Mouse (Mus musculus) thymus, adult 2 months (tissue): ENCODE measurements at regions not wholly inside any gene's neighbourhood (a gene's known extent, or its start where the extent isn't known, plus 50 kb on each side); places are given as distances from the start of the nearest gene placed in this dataset.

Experiments used
- CTCF ChIP-seq: fragments of 200-500 bp; IDR thresholded peaks from 2 replicates; pipeline ENCODE4 v1.5.1; 2012; ENCODE audit warnings: mild to moderate bottlenecking, control low read depth, low read length, moderate library complexity, borderline replicate concordance; ENCODE audit not compliant: control insufficient read depth, poor library complexity, insufficient read depth; ENCODE audit errors: extremely low read depth
- POLR2A ChIP-seq: fragments of 200-500 bp; IDR thresholded peaks from 2 replicates; pipeline ENCODE4 v1.6.1; 2012; ENCODE audit warnings: mild to moderate bottlenecking, low read length, control low read depth, moderate library complexity; ENCODE audit not compliant: control insufficient read depth, poor library complexity, insufficient read depth; ENCODE audit errors: extremely low read depth

- no peak for TF ChIP-seq CTCF
- no peak for TF ChIP-seq POLR2A
Measured at GRCm38 (mm10) chr5:25638097-25638496, 67.5 kb downstream of the Xrcc2 start.
